ENCODE assay signal across 25 mouse cellular contexts in the genomic region with DNA sequence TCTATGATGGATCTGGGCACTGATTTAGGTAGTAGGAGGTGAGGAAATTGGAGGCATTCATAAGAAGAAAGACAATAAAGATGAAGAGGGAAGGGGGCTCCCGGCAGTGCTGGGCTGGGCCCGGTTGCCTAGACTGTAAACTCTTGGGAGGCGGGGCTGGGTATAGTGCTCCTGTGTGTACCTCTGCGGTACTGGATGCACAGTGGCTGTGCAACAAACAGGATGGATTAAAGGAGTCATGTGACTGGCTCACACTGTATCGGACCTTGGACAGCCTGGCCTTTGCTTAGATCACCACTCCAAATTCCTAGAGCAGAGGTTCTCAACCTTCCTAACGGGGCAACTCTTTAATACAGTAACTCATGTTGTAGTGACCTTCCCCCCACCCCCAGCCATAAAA. TPM values are rescaled to one million over a fixed set of nuclear protein-coding genes. Genes with fewer than 3 reads are reported as not detected.
DNase-seq lines count a peak whose midpoint lies in the region; ATAC-seq and TF ChIP-seq lines count a peak whose summit lies in the region.
"Had no signal": no experiment of that assay in that cellular context is flagged by ENCODE, and none has a peak within 500 bp of the region (broad histone marks: within the 10 kb centered on the region; RNA-seq: fewer than 3 reads in every experiment).

No protein-coding gene starts in this region.

- H3K9me3 ChIP-seq in kidney, embryonic 15.5 days (replicated peaks), result no peaks in the 10 kb centered on the region
- H3K9me3 ChIP-seq in kidney, embryonic 16.5 days (ENCODE audit: low read length), result no peaks in the 10 kb centered on the region
- no peaks in the 10 kb centered on the region for H3K9me3 ChIP-seq in kidney, postnatal 0 days (replicated peaks; ENCODE audit: low read length)
- H3K9me3 ChIP-seq: forebrain, embryonic 12.5 days; heart, embryonic 10.5 days had no signal

- no peak for ATAC-seq in kidney, embryonic 15.5 days (replicated peaks; ENCODE audit: low FRiP score)
- no peak for ATAC-seq in kidney, embryonic 16.5 days (ENCODE audit: low FRiP score, low TSS enrichment)
- peak; percentile 67 for ATAC-seq in kidney, postnatal 0 days (replicated peaks; ENCODE audit: low FRiP score, low read depth)
- no peak for ATAC-seq in erythroid progenitor cell, adult 5-6 weeks (replicated peaks; ENCODE audit: low FRiP score, poor library complexity, severe bottlenecking)
- ATAC-seq: forebrain, embryonic 16.5 days had no signal

- peak; percentile 62; the same call in 1 of the 2 replicates for TF ChIP-seq POLR2A in small intestine, adult 2 months (IDR thresholded peaks at IDR 0.05; ENCODE audit: low read depth, low read length)

- H3K27ac ChIP-seq in kidney, embryonic 15.5 days, result no peak overlapping the region
- no peak overlapping the region for H3K27ac ChIP-seq in kidney, embryonic 16.5 days (ENCODE audit: low read length)
- no peak overlapping the region for H3K27ac ChIP-seq in kidney, postnatal 0 days
- H3K27ac ChIP-seq in small intestine, adult 2 months (ENCODE audit: insufficient read depth, low read depth, low read length), result peak overlapping the region; percentile 98
- H3K27ac ChIP-seq: embryonic facial prominence, embryonic 12.5 days; forebrain, embryonic 12.5 days; heart, embryonic 10.5 days had no signal

- H3K4me1 ChIP-seq in kidney, embryonic 15.5 days, result peaks cover 34% of the 10 kb centered on the region
- H3K4me1 ChIP-seq in kidney, embryonic 16.5 days (ENCODE audit: insufficient read depth, low read length), result peaks cover 18% of the 10 kb centered on the region
- peaks cover 11% of the 10 kb centered on the region for H3K4me1 ChIP-seq in kidney, postnatal 0 days (replicated peaks; ENCODE audit: insufficient read depth, low read length)
- peaks cover 41% of the 10 kb centered on the region for H3K4me1 ChIP-seq in small intestine, adult 2 months (ENCODE audit: control insufficient read depth, insufficient read depth, insufficient read length, low read length)
- H3K4me1 ChIP-seq: embryonic facial prominence, embryonic 12.5 days had no signal

- peak; percentile 71 for DNase-seq in kidney, adult 11 months
- DNase-seq in kidney, adult 9 months, result peak; percentile 79
- DNase-seq in kidney, postnatal 0 days (ENCODE audit: low spot score), result no peak
- DNase-seq: adrenal gland, postnatal 10 days; cerebellum, adult 11-12 months; cerebellum, adult 9-10 months; cerebellum, postnatal 25 days; gastrocnemius, postnatal 10 days; heart, adult 18-20 months; heart, postnatal 10 days; heart, postnatal 4 days had no signal

- no peak overlapping the region for H3K9ac ChIP-seq in kidney, embryonic 15.5 days
- H3K9ac ChIP-seq in kidney, embryonic 16.5 days (replicated peaks; ENCODE audit: low read length), result no peak overlapping the region
- no peak overlapping the region for H3K9ac ChIP-seq in kidney, postnatal 0 days (ENCODE audit: low read depth, low read length)
- H3K9ac ChIP-seq: embryonic facial prominence, embryonic 12.5 days; forebrain, embryonic 12.5 days had no signal

- no peak overlapping the region for H3K4me2 ChIP-seq in kidney, embryonic 15.5 days
- H3K4me2 ChIP-seq in kidney, embryonic 16.5 days (replicated peaks; ENCODE audit: low read depth, low read length), result no peak overlapping the region
- no peak overlapping the region for H3K4me2 ChIP-seq in kidney, postnatal 0 days (ENCODE audit: low read length)
- H3K4me2 ChIP-seq: embryonic facial prominence, embryonic 12.5 days; forebrain, embryonic 12.5 days had no signal

- H3K27me3 ChIP-seq in kidney, embryonic 15.5 days, result peaks cover 76% of the 10 kb centered on the region
- peaks cover 60% of the 10 kb centered on the region for H3K27me3 ChIP-seq in kidney, embryonic 16.5 days (ENCODE audit: insufficient read depth, low read length)
- peaks cover 43% of the 10 kb centered on the region for H3K27me3 ChIP-seq in kidney, postnatal 0 days (ENCODE audit: insufficient read depth, low read length)
- H3K27me3 ChIP-seq in small intestine, adult 2 months (ENCODE audit: control insufficient read depth, insufficient read depth, low read length), result peaks cover 10% of the 10 kb centered on the region; the same call in 1 of the 2 replicates

- no peak overlapping the region for H3K4me3 ChIP-seq in kidney, embryonic 15.5 days (replicated peaks)
- no peak overlapping the region for H3K4me3 ChIP-seq in kidney, embryonic 16.5 days (ENCODE audit: low read length)
- H3K4me3 ChIP-seq in kidney, postnatal 0 days (replicated peaks; ENCODE audit: low read depth, low read length), result no peak overlapping the region
- H3K4me3 ChIP-seq in small intestine, adult 2 months (ENCODE audit: low read depth, low read length), result peak overlapping the region; percentile 35
- H3K4me3 ChIP-seq: embryonic facial prominence, embryonic 12.5 days; forebrain, embryonic 12.5 days; heart, embryonic 10.5 days had no signal

- no peak for TF ChIP-seq CTCF in kidney, postnatal 0 days (IDR thresholded peaks at IDR 0.05; ENCODE audit: low read depth)
- no peak for TF ChIP-seq CTCF in small intestine, adult 2 months (IDR thresholded peaks at IDR 0.05; ENCODE audit: extremely low read depth, insufficient read length, insufficient replicate concordance, low read depth, low read length)

- 67% methylated on average over 6 of the region's 6 CpGs for WGBS in kidney, embryonic 15.5 days
- 66% methylated on average over 6 of the region's 6 CpGs for WGBS in kidney, embryonic 16.5 days
- 59% methylated on average over 6 of the region's 6 CpGs for WGBS in kidney, postnatal 0 days
- WGBS in small intestine, adult 2 months, result 33% methylated on average over 6 of the region's 6 CpGs

- no peaks in the 10 kb centered on the region for H3K36me3 ChIP-seq in kidney, embryonic 15.5 days
- H3K36me3 ChIP-seq in kidney, embryonic 16.5 days (ENCODE audit: insufficient read depth, low read length), result no peaks in the 10 kb centered on the region
- H3K36me3 ChIP-seq in kidney, postnatal 0 days (ENCODE audit: insufficient read depth, low read length), result no peaks in the 10 kb centered on the region
- no peaks in the 10 kb centered on the region for H3K36me3 ChIP-seq in small intestine, adult 2 months (ENCODE audit: control insufficient read depth, insufficient read depth, low read length)
- H3K36me3 ChIP-seq: embryonic facial prominence, embryonic 12.5 days; forebrain, embryonic 12.5 days; heart, embryonic 10.5 days had no signal

RNA-seq across cellular contexts. Expression of gene Hes2, which starts 2.9 kb away (rescaled TPM):
- polyA plus RNA-seq in kidney, embryonic 15.5 days (2015; fragmentation: Nextera tagmentation; extraction: Ambion mirVana), result 0.08 and 0.17 TPM in 2 replicates
- 0.14 and 0.57 TPM in 2 replicates for polyA plus RNA-seq in kidney, embryonic 16.5 days (2015; fragmentation: Nextera tagmentation; extraction: Ambion mirVana)
- 0.41 and 0.78 TPM in 2 replicates for polyA plus RNA-seq in kidney, postnatal 0 days (2015; fragmentation: Nextera tagmentation; extraction: Ambion mirVana)
- polyA plus RNA-seq in small intestine, adult 2 months (2012; rRNA removed), result 8.3 and 51.7 TPM in 2 replicates
- total RNA-seq in erythroid progenitor cell, adult 5-6 weeks (2015; ENCODE audit: low replicate concordance), result not detected in 2 replicates
- not detected in 2 replicates for total RNA-seq in erythroid progenitor cell, adult 5-6 weeks (2017; ENCODE audit: low replicate concordance)
- total RNA-seq: adrenal gland, postnatal 10 days; gastrocnemius, postnatal 10 days; gastrocnemius, postnatal 4 days; heart, adult 18-20 months; heart, postnatal 10 days; heart, postnatal 4 days; MEL had no signal
- polyA plus RNA-seq: C2C12; cortical plate, adult 2 months; embryonic facial prominence, embryonic 12.5 days; forebrain, embryonic 12.5 days; forebrain, embryonic 16.5 days; frontal cortex, adult 2 months; heart, embryonic 10.5 days; heart, embryonic 14.5 days had no signal

RNA-seq across cellular contexts. Expression of gene Espn, which starts 9.4 kb away (rescaled TPM):
- 25.5 and 28.1 TPM in 2 replicates for polyA plus RNA-seq in kidney, embryonic 15.5 days (2015; fragmentation: Nextera tagmentation; extraction: Ambion mirVana)
- 22.2 and 30.6 TPM in 2 replicates for polyA plus RNA-seq in kidney, embryonic 16.5 days (2015; fragmentation: Nextera tagmentation; extraction: Ambion mirVana)
- polyA plus RNA-seq in kidney, postnatal 0 days (2015; fragmentation: Nextera tagmentation; extraction: Ambion mirVana), result 32.9 and 35.0 TPM in 2 replicates
- 124 and 572 TPM in 2 replicates for polyA plus RNA-seq in small intestine, adult 2 months (2012; rRNA removed)
- 0.72 TPM in 1 of 2 replicates, not detected in the other for total RNA-seq in erythroid progenitor cell, adult 5-6 weeks (2015; ENCODE audit: low replicate concordance)
- total RNA-seq in erythroid progenitor cell, adult 5-6 weeks (2017; ENCODE audit: low replicate concordance), result not detected in 2 replicates

RNA-seq across cellular contexts. Expression of gene Acot7, which starts 16.3 kb away (rescaled TPM):
- 65.6 and 71.7 TPM in 2 replicates for polyA plus RNA-seq in kidney, embryonic 15.5 days (2015; fragmentation: Nextera tagmentation; extraction: Ambion mirVana)
- polyA plus RNA-seq in kidney, embryonic 16.5 days (2015; fragmentation: Nextera tagmentation; extraction: Ambion mirVana), result 75.1 and 76.4 TPM in 2 replicates
- 56.4 and 63.5 TPM in 2 replicates for polyA plus RNA-seq in kidney, postnatal 0 days (2015; fragmentation: Nextera tagmentation; extraction: Ambion mirVana)
- polyA plus RNA-seq in small intestine, adult 2 months (2012; rRNA removed), result 30.0 and 33.4 TPM in 2 replicates
- total RNA-seq in erythroid progenitor cell, adult 5-6 weeks (2015; ENCODE audit: low replicate concordance), result 15.1 and 30.2 TPM in 2 replicates
- total RNA-seq in erythroid progenitor cell, adult 5-6 weeks (2017; ENCODE audit: low replicate concordance), result 3.7 and 3.9 TPM in 2 replicates

RNA-seq across cellular contexts. Expression of gene Tnfrsf25, which starts 45.9 kb away (rescaled TPM):
- polyA plus RNA-seq in kidney, embryonic 15.5 days (2015; fragmentation: Nextera tagmentation; extraction: Ambion mirVana), result 1.5 and 2.4 TPM in 2 replicates
- polyA plus RNA-seq in kidney, embryonic 16.5 days (2015; fragmentation: Nextera tagmentation; extraction: Ambion mirVana), result 1.9 and 3.0 TPM in 2 replicates
- 0.68 and 0.83 TPM in 2 replicates for polyA plus RNA-seq in kidney, postnatal 0 days (2015; fragmentation: Nextera tagmentation; extraction: Ambion mirVana)
- polyA plus RNA-seq in small intestine, adult 2 months (2012; rRNA removed), result 1.9 and 3.8 TPM in 2 replicates
- total RNA-seq in erythroid progenitor cell, adult 5-6 weeks (2015; ENCODE audit: low replicate concordance), result not detected in 2 replicates
- 2.0 TPM in 1 of 2 replicates, not detected in the other for total RNA-seq in erythroid progenitor cell, adult 5-6 weeks (2017; ENCODE audit: low replicate concordance)
